Mouse (Mus musculus) gastrocnemius, postnatal 25 days (tissue): ENCODE measurements around the gene Tom1l1. TPM values are rescaled to one million over a fixed set of nuclear protein-coding genes. Genes with fewer than 3 reads are reported as not detected.

Experiments used
- DNase-seq: peaks from one replicate; pipeline ENCODE4 v3.0.0; 2022
- total RNA-seq, 2 experiments: library from RNA; stranded (reverse); gene quantifications; 1 replicate in 1 of 2; 2 replicates in 1 of 2; pipeline ENCODE4 v1.2.3; 2021

Gene Tom1l1
- total RNA-seq, 2 experiments from 2014 or later: 10.1 to 12.7 TPM

DNA sequence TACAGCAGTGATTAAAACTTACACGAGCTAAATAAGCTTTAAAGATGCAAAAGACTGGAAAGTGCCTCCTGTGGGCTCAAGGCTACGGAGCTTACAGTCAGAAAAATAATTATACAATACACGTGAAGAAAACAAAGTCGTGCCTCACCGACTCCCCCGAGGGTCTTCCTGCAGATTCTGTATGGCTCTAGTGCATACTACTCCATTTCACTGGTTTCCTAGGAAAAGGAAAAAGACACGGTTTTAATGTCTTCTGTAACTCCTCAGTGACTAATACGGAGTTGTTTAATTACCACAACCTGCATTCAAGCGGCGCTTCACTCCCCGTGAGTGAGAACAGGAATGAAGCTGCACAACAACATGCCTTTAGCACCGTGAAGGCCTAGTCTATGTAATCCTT is 66.1 kb downstream of the Tom1l1 start:
- DNase-seq: no peak

- DNase-seq: no peak
Observed at GRCm38 (mm10) chr11:90616431-90616830, 71.7 kb downstream of the Tom1l1 start.

- no peak for DNase-seq
Observed at GRCm38 (mm10) chr11:90614743-90615142, 73.4 kb downstream of the Tom1l1 start.

DNA sequence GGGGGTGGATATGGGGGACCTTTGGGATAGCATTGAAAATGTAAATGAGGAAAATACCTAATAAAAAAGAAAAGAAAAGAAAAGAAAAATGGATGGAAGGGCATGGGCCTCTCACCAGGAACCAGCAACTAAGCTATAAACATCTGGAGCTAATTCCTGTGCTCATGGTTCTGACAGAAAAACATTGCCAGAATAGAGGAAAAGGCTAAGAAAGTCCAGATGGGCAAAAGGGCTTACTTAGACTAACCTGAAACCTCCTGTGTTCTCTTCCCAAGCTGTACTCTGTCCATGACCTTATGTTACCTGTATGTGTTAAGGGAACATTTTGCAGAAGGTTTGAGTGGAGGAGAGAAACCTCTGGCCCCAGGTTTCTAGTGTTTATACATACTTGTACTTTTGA is 76.0 kb downstream of the Tom1l1 start:
- no peak for DNase-seq

- DNase-seq: no peak
Observed at GRCm38 (mm10) chr11:90603066-90603465, 85.1 kb downstream of the Tom1l1 start.

DNA sequence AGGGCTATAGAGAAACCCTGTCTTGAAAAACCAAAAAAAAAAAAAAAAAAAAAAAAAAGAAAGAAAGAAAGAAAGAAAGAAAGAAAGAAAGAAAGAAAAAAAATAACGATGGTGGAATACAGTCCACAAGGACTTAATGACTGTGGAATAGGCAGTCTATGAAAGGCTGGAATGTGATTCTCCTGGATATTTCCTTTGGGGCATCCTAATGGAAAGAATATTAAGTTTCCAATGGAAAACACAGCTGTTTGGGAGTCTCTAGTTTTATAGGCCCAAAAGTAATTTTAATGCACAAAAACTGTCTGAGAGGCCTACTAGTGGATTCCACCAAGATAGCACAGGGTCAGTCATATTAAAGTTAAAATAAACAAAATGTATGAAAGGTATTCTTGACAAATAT is 92.3 kb downstream of the Tom1l1 start:
- DNase-seq: no peak

Other genes starting within 250 kb of the Tom1l1 start
- gene Stxbp4, start 50.3 kb downstream of the Tom1l1 start, total RNA-seq: 10 to 100 TPM; 14.7 to 16.0 TPM
- 10 to 100 TPM; 20.8 to 25.0 TPM for gene Cox11, start 50.2 kb downstream of the Tom1l1 start, total RNA-seq